Mouse (Mus musculus): ENCODE data around the gene Prkcd.
A peak's percentile ranks its signal among the peaks of the same experiment; 100 is the strongest.

The Prkcd gene

DNA sequence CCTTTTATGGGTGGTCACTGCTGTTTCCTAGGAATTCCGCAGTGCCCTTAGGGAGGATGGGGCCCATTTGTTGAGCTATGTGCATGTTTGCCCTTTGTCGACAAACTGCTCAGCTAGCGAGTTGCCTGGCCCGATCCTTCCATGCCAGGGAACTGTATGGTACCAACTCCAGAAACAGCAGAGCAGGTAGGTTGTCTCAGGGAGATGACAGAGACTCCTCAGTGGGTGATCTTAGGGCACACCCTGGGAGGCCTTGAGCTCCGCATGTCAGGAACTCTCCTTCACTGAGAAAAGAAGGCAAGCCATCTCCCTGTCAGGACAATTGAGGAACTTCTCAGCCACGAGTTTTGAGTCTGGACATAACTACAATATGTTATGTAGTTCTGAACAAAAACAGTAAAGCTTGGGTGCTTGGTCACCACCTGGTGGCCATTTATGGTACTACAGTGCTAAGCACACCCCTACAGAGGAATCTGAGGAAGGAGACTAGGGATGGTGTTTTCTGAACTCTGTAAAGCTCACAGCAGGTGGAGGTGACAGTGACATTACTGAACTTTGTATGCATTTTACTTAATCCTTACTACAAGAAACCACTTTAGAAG lies 51.9 kb downstream of the Prkcd start:
- DNase-seq (ENCODE audit: low spot score): peak; percentile 82

DNA sequence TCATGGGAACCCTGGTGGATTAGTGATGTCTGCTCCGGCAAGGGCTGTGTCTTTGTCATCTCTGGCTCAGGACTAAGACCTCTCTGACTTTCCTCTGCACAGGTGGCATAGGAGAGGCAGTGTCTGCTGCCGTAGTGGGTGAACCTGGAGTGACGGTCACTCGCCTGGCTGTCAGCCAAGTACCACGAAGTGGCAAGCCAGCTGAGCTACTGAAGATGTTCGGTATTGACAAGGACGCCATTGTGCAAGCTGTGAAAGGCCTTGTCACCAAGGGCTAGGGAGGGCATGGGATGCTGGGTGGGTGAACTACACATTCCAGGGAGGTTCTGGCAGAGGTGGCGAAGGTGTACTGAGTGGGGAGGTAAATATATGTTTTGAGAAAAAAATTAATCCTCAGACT lies 52.8 kb downstream of the Prkcd start:
- no peak for DNase-seq (ENCODE audit: low spot score)

DNA sequence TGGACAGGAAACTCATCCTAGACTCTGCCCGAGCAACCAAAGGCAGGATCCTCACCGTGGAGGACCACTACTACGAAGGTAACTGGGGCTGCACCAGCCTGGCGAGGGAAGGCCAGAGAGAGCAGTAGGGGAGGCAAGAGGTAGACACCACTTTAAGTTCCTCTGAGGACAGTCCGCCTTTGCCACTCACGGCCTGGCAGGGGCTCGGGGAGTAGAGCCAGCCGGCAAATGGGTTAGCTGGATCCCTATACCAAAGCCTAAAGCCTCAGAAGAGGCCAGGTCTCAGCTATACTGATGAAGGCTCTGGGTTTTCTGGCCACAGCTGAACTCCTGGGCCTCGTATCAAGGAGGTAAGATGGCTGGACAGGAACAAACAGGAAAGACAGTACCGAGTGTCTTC lies 53.8 kb downstream of the Prkcd start:
- no peak for DNase-seq (ENCODE audit: low spot score)

DNA sequence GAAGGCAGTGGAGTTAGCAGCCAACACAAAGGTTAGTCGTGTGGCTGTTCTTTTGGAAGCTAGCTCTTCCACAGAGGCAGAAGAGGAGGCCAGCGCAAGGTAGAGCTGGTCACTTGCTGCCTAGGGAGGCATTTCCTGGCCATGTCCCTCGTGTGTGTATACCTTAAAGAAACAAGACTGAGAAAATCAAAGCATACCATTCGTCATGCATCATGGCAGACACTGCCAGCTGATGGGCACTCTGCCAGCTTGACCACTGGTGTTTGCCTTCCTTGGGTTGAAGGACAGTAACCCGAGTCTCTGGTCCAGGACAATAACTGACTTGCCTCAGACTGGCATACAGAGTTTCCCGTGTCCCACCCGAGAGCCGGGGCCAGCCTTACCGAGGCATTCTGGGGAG lies 55.7 kb downstream of the Prkcd start:
- peak; percentile 52 for DNase-seq (ENCODE audit: low spot score)

DNA sequence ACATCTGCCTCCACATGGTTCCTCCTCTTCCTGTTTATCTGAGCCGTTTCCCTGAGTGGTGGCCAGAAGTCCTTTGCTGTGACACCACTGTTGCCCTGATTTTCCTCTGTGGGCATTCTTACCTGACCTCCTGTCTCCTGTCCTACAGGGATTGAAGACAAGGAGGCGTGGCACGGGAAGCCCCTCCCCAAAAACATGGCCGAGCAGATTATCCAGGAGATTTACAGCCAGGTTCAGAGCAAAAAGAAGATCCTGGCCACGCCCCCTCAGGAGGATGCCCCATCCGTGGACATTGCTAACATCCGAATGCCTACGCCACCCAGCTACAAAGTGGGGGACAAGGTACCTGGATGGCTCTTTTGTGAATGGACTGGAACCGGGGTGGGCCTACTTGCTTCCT lies 58.0 kb downstream of the Prkcd start:
- no peak for DNase-seq (ENCODE audit: low spot score)

DNA sequence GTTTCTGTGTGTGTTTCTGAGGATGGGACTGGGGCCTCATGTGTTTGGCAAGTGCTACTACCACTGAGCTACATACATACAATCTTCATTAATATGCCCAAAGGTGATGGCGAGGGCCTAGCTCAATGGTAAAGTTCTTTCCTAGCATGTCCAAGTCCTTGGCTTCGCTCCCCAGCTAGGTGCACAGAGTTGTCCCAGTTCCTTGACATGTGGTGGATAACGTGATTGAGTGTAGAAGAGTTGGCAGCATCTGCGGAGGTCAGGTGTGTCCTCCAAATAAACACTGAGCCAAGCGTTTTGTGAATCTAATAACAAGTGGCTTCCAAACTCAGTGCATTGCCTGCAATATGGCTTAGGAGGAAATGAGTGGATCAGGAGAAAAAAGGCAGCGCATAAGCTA lies 59.7 kb downstream of the Prkcd start:
- no peak for DNase-seq (ENCODE audit: low spot score)

DNA sequence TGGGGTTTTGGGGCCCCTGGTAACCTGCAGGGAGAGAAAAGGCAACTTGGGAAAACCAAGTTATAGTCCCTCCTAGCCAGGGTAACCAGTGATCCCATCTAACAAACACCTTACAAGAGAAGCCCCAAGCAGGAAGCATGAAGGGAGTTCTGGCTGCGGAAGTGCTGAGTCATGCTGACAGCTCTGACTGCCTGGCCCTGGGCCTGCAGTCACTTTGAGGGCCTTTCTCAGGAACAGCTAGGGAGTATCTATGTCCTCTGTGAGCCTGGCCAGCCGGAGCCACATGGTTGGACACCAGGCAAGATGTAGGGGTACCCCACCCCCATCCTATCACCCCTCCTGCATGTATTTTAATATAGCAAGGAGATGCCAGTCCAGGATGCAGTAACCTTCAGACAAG lies 61.6 kb downstream of the Prkcd start:
- peak; percentile 63 for DNase-seq (ENCODE audit: low spot score)

DNA sequence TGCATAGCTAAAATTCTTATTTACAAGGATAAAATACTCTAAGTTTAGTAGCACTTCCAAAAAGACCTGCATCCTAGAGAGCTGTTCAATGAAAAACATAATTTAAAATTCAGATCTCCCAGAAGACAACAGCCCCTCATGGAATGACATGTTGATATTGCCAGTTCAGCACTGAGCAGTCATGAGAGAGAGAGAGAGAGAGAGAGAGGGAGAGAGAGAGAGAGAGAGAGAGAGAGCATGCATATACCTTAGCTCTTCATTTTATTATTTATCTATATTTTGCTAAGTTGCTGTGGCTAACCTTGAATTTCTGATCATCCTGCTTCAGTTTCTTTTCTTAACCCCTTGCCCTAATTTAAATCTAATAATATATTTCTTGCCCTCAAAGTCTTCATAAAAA lies 63.7 kb downstream of the Prkcd start:
- DNase-seq (ENCODE audit: low spot score): no peak

DNA sequence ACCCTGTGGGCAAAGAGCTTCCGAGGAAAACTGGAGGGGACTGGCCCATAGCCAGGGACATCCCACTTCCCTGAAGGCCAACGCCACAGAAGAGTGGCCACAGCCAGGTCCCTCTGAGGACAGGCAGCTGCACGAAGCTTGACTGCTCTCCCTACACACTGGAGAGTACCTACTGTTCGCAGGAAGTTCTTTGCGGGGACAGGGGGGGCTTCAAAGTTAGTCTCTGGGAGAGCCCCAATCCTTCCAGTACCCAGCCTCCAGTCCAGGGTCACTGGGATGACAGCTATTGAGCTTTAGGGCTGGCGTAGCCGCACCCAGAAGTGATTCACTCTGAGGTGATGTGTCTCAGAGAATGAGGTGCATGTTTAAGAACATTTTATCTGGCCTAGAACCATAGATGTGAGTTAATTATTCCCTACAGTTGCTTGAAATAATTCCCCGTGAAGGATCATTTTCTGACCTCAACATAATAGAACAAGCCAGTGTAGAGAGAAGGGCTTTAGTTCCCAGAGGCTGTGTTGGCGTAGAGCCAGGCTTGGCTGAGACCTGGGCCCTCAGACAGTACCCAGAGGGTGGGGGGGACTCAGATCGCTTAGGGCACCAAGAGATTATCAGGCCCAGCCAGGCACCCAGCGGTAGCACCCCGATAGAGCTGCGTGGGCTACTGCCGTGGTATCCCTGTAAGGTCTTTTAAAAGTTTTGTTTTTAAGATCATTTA lies 64.4 kb downstream of the Prkcd start:
- DNase-seq (ENCODE audit: low spot score): no peak

DNA sequence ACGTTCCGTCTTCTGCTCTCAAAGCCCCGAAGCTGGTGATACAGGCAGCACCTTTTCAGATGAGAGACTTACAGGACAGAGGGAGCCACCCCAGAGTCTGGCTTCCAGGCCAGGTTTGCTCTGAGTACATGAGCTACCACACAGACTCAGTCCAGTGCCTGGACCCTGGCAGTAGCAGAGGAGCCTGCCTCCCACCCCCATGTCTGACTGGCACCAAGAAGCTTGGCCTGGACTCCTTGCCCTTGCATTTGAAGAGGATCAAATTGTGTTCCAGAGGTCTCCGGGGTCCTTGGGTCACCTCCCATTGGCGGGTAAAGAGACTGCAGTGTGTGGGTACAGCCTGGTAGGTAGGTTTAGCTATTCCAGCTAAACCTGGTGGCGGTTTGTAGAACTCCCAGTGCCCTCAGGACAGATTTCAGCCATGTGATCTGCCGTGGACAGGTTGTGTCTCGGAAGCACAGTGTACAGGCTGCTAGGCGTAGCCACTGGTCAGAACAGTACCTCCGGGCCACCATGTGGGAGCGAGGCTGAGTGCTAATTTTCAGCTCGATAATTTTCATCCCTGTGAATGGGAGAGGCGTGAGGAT lies 65.1 kb downstream of the Prkcd start:
- DNase-seq (ENCODE audit: low spot score): no peak

DNA sequence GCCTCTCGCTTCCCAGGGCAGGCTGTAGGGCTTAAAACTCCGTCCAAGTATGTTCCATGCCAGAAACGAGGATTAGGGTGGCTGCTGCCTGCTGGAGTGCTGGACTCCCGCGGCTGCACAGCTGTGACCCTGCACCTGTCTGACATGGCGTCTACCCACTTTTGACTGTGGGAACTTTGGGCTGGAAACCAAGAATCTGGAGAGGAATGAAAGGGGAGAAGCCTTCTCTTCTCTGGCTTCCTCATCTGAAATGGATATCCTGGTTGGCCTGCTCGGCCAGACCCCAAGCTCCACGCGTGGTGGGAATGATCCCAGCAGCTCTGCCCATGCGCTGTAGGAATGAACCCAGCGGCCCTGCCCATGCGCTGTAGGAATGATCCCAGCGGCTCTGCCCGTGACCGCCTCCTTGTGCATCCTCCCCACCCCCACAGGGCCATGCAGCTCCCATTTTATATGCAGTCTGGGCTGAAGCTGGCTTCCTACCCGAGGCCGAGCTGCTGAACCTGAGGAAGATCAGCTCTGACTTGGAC lies 66.6 kb downstream of the Prkcd start:
- no peak for DNase-seq (ENCODE audit: low spot score)

DNA sequence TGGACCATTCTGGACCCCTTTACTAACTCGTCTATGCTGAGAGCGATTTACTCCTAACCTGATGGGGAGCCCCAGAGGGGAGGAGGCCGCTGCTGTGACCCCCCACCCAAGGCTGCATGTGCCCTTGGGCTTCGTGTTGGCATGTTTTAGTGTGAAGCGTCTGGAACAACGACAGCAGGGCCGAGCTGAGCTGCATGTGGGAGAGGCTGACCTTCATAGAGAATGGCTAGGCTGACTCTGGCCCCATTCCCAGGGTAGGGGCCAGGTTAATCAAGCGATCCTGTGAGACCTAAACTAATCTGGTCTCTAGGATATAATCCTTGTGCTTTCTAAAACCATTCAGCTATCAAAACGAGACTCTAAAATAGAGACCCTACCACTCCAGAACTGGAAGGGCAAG lies 68.3 kb downstream of the Prkcd start:
- no peak for DNase-seq (ENCODE audit: low spot score)

DNA sequence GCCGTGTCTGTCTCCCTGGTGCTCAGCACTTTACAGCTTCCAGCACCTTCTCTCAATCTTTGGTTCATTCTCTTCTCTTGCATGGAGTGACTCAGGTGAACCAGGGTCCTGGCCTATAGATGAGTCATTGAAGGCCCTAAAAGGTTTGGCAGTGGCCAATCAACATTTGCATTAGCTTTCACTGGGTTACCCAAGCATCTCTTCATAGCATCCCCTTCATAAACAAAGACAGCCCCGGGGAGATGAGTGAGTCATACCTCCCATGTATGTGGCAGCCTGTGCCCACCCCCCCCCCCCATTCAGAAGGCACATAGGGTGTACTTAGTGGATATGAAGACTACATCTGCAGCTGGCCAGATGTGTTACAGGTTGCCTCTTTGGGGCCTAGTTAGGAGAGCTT lies 69.4 kb downstream of the Prkcd start:
- DNase-seq (ENCODE audit: low spot score): no peak

DNA sequence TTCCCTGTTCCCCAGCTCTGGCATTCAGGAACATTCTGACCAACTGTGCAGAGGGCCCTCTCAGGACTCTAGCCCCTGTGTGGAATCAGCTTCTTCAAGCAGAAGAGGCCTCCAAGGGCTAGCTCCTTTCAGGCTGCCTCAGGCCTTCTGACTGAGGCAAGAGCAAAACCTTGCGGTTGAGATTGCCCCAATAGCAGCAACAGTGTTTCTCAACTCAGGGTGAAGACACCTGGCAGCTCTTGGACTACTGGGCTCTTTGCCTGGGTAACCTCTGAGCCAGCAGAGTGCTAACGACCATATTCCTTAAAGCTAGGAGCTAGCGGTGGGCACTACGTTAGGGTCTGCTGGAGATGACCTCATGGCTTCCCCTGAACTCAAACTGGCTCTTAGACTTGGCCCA lies 72.8 kb downstream of the Prkcd start:
- DNase-seq (ENCODE audit: low spot score): no peak

DNA sequence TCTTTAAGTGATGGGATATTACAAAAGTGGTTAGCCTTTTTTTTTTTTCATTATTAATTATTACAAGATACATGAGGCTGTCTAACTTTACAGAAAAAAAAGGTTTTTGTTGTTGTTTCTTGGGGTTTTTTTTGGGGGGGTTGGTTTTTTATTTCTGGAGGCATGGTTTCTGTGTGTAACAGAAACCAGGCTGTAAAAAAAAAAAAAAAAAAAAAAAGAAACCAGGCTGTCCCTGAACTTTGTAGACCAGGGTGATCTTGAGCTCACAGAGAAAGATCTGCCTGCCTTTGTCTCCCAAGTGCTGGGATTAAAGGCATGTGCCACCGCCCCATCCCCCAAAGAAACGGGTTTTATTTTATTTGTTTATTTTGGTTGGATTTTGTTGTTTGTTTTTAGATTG lies 74.0 kb downstream of the Prkcd start:
- no peak for DNase-seq (ENCODE audit: low spot score)

DNA sequence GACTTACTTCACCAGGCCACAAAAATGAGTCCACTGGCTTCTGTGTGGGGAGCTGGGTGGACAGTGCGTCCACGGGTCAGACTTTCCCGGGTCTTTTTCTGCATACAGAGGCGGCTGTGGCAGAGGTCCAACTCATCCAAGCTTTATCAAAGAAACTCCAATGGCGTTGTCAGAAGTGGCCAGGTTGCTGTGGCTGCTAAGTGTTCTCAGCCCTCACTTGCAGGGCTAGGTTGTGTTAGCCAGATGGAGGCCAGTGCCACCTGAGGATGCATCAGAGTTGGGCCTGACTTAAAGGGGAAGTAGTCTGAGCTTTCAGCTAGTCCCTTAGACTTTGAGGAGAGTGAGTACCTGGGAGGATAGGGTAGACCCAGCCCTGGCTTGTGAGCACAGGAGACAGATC lies 74.5 kb downstream of the Prkcd start:
- no peak for DNase-seq (ENCODE audit: low spot score)

DNA sequence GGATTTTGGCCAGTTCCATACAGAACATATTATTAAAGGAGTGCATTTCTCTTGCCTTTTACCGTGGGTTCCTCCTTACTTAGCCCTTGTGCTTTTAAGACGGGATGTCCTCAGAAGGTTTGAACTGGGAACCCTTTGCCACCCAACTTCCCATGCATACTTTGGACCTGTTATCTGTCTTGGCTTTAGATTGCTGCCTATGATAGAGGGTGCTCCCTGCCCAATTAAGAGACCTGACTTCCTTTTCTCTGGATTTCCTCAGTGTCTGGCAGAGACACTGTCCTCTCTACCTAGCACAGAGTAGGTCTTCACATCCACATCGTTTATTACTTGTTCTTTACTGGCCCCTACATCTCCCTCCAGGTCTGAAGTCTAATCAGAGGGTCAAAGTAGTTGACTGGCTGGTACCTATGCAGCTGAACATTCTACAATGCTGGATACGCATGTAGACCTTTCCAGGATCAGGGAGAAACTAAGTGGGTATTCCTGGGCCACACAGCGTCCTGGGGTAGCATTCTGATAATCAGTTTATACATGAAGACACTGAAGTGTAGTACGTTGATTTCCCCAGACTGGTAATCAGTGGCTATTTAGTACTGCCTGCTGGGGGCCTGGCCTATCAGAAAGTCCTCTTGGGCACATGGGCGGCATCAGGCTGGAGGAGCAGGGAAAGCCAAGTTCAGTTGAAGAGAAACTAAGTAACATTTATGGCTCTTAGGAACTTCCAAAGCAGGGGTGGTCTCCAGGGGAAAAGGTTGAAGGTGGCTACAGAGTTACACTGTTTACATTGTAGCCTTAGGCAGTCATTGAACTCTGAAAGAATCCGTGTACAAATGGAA lies 75.6 kb downstream of the Prkcd start:
- no peak for DNase-seq (ENCODE audit: low spot score)

DNA sequence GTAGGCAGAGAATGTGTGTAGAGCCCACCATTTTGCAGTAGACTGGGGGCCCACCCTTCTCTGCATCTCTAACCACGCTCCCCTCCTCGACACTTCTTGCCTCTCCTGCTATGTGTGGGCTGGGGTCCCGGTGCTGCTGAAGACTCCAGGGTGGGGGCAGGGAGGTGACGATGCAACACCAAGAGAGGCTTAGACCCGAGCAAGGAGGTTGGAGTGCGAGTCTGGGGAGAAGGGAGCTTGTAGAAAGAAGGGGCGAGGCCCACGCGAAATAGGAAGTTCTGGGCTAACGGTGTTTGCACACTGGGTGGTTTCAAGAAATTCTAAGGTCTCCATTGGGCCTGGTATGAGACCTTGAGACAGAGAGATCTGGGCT lies 76.2 kb downstream of the Prkcd start:
- DNase-seq (ENCODE audit: low spot score): peak; percentile 25

DNA sequence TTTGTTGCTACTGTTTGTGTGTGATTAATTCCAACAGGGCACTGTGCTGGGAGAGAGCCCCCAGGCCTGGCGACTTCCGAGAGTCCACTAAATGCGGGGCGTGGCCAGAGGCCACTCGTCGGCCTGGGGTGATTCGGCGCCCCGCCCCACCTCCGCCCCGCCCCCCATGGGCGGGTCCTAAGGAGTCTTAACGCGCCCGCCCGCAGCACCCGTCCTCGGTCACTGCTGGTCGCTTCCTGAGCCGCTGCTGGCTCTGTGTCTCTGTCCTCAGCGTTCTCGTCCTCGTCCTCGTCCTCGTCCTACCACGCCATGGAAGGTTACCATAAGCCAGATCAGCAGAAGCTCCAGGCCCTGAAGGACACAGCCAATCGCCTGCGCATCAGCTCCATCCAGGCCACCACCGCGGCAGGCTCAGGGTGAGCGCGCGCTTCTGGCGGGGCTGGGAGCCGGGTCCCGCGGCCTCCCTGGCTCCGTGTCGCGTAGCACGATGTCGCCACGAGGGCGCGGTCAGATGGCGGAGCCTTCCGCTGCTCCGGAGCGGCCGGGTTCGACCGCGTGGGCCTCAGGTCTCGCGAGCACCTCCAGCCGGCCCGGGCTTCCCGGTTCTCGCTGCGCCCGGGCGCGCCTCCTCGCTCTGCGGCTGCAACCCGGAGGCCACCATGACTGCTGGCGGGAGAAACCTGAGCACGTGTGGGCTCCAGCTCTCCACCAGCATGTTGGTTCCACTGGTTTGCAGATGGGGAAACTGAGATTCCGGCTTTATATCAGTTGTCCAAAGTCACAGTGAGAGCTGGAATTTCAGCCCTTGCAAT lies 76.8 kb downstream of the Prkcd start:
- peak; percentile 98 for DNase-seq (ENCODE audit: low spot score)

DNA sequence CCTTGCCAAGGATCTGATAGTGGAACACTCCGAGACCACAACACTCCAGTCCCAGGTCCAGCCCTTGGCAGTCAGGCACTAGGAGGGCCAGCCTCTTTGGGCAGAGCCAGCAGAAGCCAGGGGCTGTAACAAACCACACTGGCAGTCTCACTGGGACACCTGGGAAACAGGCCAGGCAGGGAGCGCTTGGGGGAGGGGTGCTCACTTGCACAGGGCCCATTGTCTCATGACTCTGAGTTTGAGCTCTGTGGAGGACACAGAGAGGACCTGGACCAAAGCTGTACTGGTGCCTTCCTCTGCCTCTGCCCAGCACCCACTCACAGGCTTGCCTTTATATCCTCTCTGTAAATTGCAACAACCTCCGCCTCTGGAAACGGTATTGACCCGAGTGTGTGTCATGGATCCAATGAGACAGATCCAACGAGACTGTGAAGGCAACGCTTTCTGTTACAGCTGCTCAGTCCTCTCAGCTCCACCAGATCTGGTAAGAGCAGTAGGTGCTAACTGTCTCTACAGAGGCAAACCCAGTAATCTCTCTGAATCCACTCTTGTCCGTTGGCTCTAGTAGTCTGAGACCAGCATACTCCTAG lies 77.8 kb downstream of the Prkcd start, which contains the start of gene Tkt:
Tkt (plus strand) TSS at position 229 of the 590 bp plus-strand sequence.
- DNase-seq (ENCODE audit: low spot score): peak; percentile 71
